Mouse (Mus musculus) spleen, postnatal 14 days (tissue): ENCODE results near the gene Morc4.

Experiments used
- DNase-seq, 2 experiments: peaks; one replicate each; pipeline ENCODE4 v3.0.0; 2021 to 2022; ENCODE audit warnings: low spot score in 2 of 2

Morc4 gene

DNA sequence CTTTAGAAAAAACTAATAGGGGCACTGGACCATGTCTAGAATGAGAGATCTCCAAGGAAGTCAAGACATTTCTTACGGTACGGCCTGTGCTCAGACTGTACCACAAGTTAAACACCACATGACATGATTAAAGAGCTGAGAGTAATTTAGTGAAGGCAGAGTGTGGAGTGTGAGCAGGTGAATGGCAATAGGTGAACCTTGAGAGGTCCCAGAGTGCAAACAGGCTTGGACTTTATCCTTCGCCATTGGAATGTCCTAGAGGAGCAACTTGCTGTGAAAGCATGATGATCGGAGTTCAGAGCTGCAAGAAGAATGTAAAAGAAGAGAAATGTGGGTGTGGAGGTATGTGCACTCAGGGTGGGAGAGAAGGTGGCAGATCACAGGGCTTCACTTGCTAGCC is 65.6 kb downstream of the Morc4 start:
- no peak for DNase-seq

DNA sequence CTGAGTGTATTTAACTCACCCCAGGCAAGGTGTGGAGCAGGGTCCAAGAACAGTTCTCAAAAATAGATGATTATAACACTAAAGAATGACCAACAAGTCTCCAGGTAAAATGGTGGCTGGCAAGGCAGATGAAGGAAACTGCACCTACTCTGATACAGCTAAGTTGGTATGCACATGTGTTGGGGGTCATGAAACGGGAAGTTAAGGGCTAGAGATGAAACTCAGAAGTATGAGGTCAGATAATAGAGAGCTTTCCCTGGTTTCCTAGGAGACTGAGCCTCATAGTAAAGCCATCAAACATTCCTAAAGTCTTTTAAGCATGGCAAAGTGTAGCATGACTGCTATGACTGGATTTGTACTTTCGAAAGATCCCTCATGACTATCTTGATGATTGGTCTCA is 68.4 kb downstream of the Morc4 start:
- DNase-seq = no peak

- DNase-seq = no peak
These were observed 71.0 kb downstream of the Morc4 start, which contains the start of gene Cldn2 for GRCm38 (mm10) chrX:139800406-139800878. TSS of gene Cldn2 (plus strand) at chrX:139800828.

DNA sequence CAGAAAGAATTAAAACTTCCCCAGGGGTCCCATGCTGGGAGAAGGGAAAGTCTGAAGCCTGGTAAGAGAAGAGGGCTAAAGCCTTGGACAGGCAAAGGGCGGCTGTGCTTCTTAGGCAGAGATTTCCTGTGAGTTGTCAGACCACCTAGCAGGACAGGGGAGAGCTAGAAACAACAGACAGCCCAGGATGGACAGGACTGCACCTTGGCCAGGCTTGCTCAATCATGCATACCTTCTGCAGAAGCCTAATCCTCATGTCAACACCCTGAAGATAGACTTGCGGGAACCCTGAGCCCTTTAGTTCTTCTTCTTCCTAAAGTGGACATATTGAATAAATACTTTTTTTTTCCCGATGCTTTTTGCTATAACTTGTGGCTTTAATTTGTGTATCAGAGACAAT is 71.5 kb downstream of the Morc4 start:
- no peak for DNase-seq

DNA sequence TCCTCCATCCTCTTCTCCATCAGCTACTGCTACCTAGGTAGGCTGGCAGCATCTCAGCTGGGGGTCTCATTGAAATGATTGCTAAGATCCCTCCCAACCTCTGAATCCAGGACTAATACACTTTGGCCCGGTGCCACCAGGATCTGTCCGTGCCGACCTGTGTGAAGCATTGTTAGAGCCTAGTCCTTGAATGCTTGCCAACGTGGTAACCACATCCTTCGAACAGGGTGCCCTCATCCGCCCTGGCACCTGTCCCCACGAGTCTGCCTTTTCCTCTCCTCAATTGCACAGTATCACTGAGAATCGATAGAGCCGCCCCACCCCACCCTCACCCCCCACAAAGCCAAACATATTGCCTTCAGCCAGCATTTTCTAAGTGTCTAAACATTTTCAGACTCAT is 73.6 kb downstream of the Morc4 start:
- no peak for DNase-seq

GRCm38 (mm10) chrX:139796037-139796436 is 75.4 kb downstream of the Morc4 start:
- no peak for DNase-seq

- DNase-seq = no peak
These were observed 77.2 kb downstream of the Morc4 start for GRCm38 (mm10) chrX:139794072-139794845.

GRCm38 (mm10) chrX:139785764-139786163 is 85.7 kb downstream of the Morc4 start:
- DNase-seq = no peak

- DNase-seq = no peak
These were observed 88.4 kb downstream of the Morc4 start for GRCm38 (mm10) chrX:139783045-139783422.

- no peak for DNase-seq
These were observed 89.0 kb downstream of the Morc4 start, which contains the start of gene Ripply1 for GRCm38 (mm10) chrX:139782278-139783044. TSS of gene Ripply1 (minus strand) at chrX:139782353.

DNA sequence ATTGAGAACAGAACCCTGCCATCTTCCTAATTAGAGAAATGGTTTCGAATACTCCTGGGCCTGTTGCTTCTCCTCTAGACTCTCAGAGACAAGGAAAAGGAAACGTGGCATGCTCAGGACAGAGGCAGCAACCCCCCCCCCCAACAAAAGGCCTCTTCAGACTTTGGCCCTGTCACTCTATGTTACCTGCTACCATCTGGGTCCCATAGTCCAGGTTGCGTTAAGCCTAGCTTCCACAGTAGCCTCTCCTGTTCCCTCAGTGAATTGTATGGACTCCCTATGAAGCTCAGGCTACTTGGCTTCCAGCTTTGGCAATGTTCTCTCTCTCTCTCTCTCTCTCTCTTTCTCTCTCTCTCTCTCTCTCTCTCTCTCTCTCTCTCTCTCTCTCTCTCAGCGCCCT is 89.9 kb downstream of the Morc4 start:
- DNase-seq = no peak

DNA sequence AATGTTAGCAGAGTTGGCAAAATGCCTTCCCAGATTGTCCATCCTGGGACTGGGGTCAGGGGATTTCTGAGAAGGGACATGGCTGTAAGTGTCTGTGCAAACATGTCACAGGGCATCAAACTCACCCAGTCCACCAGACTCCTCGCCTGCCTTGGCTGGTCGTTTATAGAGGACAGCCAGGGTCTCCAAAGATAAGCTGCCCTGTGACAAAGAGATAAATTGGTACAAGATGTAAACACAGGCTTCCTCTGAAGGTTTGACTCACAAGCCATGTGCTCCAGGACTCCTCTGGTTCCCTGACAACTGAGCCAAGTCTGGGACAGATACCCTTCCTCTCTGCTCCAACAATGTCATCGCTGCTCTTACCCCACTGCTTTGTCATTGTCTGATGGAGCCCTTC is 90.5 kb downstream of the Morc4 start:
- no peak for DNase-seq

- DNase-seq = no peak
These were observed 92.1 kb downstream of the Morc4 start for GRCm38 (mm10) chrX:139779401-139779800.

- no peak for DNase-seq
These were observed 92.6 kb downstream of the Morc4 start for GRCm38 (mm10) chrX:139778886-139779285.

GRCm38 (mm10) chrX:139777357-139777756 is 94.1 kb downstream of the Morc4 start:
- DNase-seq = no peak

- DNase-seq = no peak
These were observed 96.3 kb downstream of the Morc4 start for GRCm38 (mm10) chrX:139775084-139775612.

GRCm38 (mm10) chrX:139774309-139775083 is 97.0 kb downstream of the Morc4 start:
- DNase-seq = peak in 1 of 2 experiments; percentile 29
